Mouse (Mus musculus): ENCODE measurements around the gene Ttll5. TPM values are rescaled to one million over a fixed set of nuclear protein-coding genes. Genes with fewer than 3 reads are reported as not detected.
A peak's percentile ranks its signal among the peaks of the same experiment; 100 is the strongest.

Gene Ttll5
- polyA plus RNA-seq, 1 experiment from 2014 or later = 8.7 TPM

- DNase-seq (ENCODE audit: low spot score) = peak; percentile 32
These were observed 15.0 kb downstream of the Ttll5 start for GRCm38 (mm10) chr12:85839371-85840000.

- peak; percentile 13 for DNase-seq (ENCODE audit: low spot score)
These were observed 23.9 kb downstream of the Ttll5 start for GRCm38 (mm10) chr12:85848164-85848958.

DNA sequence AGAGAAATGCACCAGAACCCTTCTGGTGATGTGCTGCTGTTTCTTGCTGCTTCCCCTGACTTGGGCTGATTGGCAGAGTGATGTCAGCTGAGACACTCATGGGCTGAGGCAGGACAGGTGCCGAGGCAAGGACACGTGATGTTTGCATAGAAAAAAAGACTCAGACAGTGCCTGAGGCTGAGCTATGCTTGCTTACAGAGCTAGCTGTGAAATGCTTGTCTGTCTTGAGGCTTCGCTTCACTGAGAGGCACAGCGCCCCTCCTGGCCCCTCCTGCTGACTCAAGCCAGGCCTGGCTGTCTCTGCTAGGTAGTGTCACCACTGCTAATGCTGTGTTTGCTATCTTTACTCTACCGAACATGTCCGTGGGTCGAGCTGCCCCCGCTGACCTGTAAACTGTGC lies 26.2 kb downstream of the Ttll5 start:
- DNase-seq (ENCODE audit: low spot score) = no peak

DNA sequence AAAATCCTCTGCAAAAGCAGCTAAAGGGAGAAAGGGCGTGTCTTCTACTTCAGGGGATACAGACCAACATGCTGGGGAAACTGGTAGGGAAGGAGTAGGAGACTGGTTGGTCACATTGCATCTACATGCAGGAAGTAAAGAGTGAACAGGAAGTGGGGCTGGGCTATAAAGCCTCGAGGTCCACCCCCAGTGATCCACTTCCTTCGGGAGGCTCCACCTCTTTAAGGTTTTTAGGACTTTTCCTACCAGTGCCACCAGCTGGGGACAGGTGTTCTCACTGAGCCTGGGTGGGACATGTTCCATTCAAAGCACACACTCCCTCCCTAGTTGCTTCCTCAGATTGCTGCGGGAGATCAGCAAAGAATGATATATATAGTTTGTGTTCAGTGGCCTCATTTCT lies 29.4 kb downstream of the Ttll5 start:
- no peak for DNase-seq (ENCODE audit: low spot score)

- DNase-seq (ENCODE audit: low spot score) = no peak
These were observed 29.8 kb downstream of the Ttll5 start for GRCm38 (mm10) chr12:85854271-85854670.

DNA sequence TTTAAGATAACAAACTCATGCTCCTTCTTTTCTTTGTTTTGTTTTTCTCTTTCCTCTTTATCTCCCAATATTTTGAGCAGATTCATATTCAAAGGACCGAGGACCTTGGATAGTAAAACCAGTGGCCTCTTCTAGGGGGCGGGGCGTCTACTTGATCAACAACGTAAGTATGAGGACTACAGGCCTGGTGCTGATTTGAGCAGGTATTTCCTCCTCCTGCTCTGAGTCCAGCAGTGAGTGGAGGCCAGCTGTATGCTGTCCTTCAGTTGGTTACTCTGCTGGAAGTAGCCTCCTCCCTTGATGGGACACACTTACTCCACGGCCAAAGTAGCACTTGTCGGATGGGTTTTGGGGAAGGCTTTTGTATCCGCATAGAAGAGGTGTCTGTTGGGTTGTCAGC lies 32.8 kb downstream of the Ttll5 start:
- no peak for DNase-seq (ENCODE audit: low spot score)

DNA sequence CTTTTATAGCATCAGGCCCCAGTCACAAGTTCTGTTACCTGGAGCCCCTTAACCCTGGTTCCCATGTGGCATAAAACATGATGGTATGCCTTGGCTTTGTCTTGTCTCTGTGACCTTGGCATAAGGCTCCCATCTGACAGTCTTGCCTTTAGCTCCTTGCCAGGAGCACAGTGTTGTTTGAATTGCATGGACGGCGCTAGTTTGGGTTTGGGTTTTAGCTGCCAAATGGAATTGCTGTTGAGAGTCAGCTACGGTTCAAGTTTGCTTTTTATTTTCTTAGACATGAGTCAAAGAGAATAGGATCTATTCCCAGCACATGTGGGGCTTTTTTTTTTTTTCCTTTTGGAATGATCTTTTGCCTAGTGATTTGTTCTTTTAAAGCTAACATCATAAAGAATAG lies 34.7 kb downstream of the Ttll5 start:
- DNase-seq (ENCODE audit: low spot score) = no peak

DNA sequence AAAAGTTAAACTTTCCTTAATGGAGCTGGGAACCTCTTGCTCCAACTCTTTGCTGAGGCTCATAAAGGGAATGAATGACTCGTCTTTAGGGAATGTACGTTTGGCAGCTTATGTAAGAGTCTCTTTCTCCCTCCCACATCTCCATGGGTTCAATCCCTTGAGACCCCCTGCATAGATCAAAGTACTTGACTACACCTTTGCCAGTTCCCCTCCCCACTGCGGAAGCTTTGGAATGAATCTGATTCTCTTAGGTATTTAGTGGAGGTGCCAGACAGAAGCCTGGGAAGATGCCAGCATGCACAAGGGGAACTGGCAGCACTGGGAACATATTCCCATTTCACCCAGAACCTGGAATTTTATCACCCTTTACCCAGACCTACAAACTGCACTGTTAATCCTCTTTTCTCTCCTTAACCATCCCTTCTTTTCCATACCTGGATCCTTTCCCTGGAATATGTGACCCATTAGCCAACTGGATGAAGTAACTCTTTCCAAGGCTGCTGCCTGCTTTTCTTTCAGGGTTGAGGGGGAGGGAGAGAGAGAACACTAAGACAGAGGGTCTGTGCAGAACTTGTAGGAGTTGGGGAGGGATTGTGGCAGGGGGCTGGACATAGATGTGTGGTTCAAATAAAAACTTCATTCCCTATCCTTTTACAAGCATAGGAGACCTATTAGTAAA lies 35.2 kb downstream of the Ttll5 start:
- no peak for DNase-seq (ENCODE audit: low spot score)

DNA sequence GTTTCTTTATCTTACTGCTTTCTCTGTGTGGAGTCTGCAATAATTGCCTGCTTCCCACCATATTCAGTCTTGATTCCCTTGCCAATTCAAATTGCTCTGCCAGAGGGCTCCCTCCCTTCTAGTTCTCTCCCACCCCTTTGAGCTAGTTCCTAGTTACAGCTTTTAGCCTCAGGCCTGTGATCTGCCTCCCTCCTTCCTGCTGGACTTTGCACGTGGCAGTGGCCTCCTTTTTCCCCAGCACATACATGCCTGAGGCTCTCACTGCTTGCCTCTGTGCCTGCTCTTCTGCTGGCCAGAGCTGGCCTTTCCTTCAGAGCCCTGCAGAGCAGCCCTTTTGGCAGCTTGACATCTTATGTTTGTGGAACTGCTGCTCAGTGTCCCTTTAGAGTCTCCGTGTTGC lies 38.1 kb downstream of the Ttll5 start:
- no peak for DNase-seq (ENCODE audit: low spot score)

DNA sequence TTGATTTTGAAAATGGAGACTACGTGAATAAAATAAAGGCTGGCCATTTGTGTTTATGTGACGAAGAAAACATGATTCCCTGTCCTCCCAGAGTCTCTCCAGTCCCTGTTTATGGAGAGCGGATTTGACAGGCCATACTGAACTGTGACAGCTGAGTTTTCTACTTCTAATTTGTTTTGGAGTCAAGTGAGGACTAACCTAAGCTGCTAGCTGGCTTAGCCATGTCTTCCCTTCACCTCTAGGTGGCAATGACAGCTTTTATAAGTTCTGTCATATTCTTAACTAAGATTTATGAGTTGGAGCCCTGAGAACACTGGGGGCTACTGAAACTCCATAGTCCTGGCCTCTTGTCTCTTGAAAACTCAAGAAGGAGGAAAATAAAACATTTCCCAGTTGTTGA lies 41.1 kb downstream of the Ttll5 start:
- DNase-seq (ENCODE audit: low spot score) = peak; percentile 34

DNA sequence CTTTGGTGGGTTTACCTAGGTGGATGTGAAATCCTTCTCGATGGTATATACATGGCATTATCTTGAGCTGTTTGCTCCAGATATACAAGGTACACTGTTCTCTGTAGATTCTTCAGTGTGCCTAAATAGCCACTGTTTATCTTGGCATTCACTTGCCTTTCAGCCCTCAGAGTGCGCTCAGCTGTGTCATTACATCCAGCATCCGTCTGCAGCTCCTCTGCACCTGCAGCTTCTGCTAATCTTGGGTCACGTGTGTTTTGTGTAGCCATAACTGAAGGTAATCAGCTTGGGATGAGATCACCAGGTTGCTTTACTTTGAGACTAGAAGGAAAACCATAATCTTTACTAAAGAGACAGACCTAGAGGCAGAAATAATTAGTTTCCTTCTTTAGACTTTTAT lies 42.2 kb downstream of the Ttll5 start:
- DNase-seq (ENCODE audit: low spot score) = no peak

- DNase-seq (ENCODE audit: low spot score) = peak; percentile 41
These were observed 42.7 kb downstream of the Ttll5 start for GRCm38 (mm10) chr12:85867125-85867524.

DNA sequence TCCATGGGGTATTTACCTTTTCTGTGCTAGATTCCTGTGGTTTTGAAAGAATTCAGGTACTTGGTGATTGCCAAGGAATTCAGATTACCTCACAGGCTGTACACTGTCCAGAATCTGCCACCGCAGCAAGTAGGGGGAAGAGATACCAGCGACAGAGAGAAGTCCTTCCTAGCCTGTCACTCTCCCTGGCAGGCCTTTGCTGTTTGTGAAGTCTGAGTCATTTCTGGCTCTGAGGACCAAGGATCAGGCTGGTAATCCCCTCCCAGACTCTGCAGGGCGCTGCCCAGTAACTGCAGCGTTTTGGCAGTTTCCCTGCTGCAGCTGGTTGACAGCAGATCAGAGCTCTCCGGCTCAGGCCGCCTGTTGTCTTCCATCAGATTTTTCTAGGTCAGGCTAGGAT lies 45.0 kb downstream of the Ttll5 start:
- no peak for DNase-seq (ENCODE audit: low spot score)

GRCm38 (mm10) chr12:85879631-85880314 lies 55.3 kb downstream of the Ttll5 start:
- no peak for DNase-seq (ENCODE audit: low spot score)

- DNase-seq (ENCODE audit: low spot score) = no peak
These were observed 60.6 kb downstream of the Ttll5 start for GRCm38 (mm10) chr12:85885024-85885423.

DNA sequence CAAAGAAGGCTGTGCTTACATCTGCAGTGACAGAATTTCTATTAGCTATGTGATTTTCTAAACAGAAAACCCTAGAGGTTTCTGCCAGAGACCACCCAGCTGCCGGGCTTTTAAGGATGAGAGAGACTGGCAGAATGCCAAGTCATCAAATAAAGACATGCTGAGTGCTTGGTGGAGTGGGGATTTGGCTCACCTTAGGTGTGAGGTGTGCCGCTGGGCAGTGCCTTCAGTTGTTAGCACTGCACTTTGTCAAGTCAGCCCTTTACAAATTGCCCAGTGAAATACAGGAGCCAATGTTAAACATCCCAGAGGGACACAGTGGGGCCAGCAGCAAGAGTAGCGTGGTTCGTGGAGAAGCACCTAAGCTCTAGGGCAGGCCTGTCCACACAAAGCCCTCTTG lies 65.6 kb downstream of the Ttll5 start:
- DNase-seq (ENCODE audit: low spot score) = no peak

DNA sequence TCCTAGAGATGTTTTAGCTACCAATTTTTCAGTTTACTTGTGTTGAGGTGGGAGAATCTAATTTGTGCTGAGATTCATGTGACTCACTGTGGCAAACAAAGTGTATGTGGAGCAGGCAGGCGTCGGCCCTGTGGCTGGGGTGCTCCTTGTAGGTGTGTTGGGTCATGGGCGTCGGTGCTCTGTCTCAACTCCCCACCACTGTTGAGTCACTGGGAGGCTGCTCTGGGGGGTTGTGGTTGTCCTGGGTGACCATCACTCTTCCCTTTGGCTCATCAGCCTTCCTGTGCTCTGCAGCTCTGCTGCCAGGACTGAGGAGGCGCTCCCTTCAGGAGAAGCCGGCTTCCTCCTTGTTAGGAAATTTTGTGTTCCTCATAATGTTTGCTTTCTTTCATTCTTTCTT lies 79.5 kb downstream of the Ttll5 start:
- no peak for DNase-seq (ENCODE audit: low spot score)

GRCm38 (mm10) chr12:85905666-85906065 lies 81.2 kb downstream of the Ttll5 start:
- DNase-seq (ENCODE audit: low spot score) = no peak

- DNase-seq (ENCODE audit: low spot score) = no peak
These were observed 83.4 kb downstream of the Ttll5 start for GRCm38 (mm10) chr12:85907896-85908295.

GRCm38 (mm10) chr12:85910811-85911210 lies 86.4 kb downstream of the Ttll5 start:
- DNase-seq (ENCODE audit: low spot score) = no peak

DNA sequence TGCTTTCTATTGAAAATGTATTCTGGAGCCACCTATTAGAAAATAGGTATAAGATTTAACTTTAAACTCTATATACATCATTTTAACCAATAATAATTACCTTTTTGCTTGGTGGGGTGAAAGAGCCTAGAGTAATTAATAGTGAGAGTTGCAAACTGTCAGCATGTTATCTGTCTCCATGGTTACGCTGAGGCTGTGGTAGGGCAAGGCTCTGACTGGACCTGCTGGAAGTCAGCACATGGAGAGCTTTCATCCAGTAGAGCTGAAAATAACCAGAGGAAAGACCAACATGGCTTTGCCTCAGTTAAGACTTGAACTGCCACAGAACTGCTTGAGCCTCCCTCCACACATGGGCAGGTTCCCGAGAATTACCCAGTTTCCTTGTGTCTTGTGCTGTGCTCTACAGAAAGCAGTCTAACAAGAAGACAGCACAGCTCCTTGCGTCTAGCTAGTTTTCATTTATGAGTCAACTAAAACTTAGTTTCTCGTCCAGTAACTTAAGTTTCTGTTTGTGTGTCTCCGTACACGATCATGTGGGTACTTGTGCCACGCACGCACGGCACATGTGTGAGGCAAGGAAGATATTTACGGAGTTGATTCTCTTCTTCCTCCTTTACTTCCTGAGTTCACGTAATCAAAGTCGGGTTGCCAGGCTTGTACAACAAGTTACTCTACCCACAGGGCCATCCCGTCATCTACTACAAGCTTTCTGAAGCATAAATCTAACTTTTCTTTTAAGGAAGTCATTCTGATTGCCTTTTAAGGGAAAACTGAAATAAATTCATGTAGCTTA lies 88.4 kb downstream of the Ttll5 start:
- DNase-seq (ENCODE audit: low spot score) = no peak
